Mouse (Mus musculus) left cerebral cortex, postnatal 25 days (tissue): ENCODE data around the gene Sms. TPM values are rescaled to one million over a fixed set of nuclear protein-coding genes. Genes with fewer than 3 reads are reported as not detected.

Source experiments
- DNase-seq, 2 experiments: peaks; one replicate each; pipeline ENCODE4 v3.0.0; 2022; ENCODE audit warnings: low spot score in 2 of 2, mixed read lengths in 1 of 2
- intact Hi-C: fragments of 180-260 bp; cut with DNase I; formaldehyde crosslinking; loops from one replicate; pipeline ENCODE4 v1.15.1; 2025
- total RNA-seq, 2 experiments: library from RNA; stranded (reverse); gene quantifications; 2 replicates each; pipeline ENCODE4 v1.2.3; 2021

Sms gene
- total RNA-seq = 10 to 100 TPM; 65.5 to 78.4 TPM

DNA sequence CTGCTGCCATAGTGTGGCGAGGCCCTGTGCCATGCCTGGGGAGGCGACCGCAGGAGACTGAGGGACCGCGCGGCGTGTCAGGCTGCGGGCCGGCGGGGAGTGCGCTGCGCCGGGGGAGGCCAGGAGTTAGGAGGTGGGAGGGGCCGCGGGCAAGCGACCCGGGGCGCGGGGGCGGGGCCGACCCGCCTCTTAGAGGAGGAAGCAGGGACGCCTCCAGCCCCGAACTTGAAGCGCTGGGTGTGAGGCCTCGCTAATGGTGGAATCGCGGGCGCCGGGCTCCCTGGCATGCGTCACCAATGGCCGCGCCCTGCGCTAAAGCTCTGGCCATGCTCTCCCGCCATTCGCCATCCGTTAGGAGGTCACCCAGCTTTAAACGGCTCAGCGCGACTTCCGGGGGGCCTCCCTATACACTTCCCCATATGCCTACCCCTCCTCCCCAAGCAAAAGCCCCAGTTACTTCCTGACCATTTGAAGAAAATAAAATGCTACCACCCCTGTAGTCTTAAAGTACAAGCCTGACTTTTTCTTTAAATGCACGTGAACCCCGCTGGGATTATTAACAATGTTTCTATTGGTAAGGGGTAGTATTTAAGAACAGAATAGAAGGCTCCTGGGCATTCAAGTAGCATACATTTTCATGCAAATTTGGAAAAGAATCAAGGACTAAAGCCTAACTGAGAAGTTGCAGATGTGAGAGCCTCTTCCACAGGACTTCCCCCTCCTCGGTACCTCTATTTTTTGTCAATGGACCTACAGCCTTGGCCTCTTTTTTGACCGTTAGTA is at the start of gene Sms:
Gene Sms (minus strand): TSS at position 344 of the 783 bp plus-strand sequence.
- peak; percentile 40 to 48 for DNase-seq
- intact Hi-C loops = loop anchor here (2.0 kb wide), 1 partner anchor 107 kb away; the partner anchor contains the start of gene Mbtps2

DNA sequence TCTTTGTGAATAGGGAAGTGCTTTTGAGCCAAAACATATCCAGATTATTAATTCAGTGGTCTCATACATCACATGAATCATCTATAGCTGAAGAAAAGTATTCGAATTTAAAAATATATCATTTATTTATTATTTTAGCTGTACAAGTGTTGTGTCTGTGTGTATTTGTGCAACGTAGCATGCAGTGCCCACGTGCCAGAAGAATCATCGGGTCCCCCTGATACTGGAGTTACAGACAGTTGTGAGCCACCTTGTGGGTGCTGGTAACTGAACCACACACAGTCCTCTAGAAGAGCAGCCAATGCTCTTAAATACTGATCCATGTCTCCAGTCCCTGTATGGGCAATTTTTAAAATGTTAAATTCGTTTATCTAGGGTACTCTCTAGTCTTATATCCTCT is 14.3 kb upstream of the Sms start:
- no peak for DNase-seq
- intact Hi-C loops = no loop called here

DNA sequence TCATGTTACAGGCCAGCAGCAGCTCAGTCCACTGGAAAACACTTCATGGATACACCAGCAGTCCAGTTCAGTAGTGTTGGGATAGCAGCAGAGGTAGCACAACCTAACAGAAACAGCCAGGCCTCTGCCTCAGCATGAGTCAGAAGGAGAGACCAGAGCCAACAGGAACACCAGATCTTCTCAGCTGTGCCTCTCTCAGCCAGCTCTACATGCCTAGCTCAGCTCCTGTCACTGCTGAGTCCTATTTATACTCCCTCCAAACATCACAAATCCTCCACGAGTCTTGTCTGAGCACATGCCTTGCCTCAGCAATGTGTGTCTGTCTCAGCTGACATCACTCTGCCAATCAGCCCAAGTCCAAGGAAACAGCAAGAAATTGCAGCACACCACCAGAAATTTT is 12.4 kb upstream of the Sms start:
- intact Hi-C loops = no loop called here
- DNase-seq = no peak

DNA sequence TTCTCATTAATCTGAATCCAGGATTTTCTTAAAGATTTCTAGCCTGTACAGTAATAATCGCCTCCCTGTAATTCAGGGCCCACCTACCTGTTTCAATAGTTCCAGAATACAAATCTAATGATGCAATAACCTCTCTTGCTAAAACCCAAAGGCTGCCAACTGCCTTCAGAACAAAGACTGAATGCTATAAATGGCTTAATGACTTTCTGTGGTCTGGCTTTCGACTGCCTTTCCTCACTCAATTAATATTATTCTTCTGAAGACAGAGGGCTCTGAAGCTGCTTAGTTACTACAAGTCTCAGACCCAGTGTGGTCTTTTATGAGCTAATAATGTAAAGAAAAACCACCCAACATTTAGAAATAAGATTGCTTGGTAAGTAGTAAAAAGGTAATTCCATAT is 9.8 kb upstream of the Sms start:
- intact Hi-C loops = no loop called here
- DNase-seq = no peak

DNA sequence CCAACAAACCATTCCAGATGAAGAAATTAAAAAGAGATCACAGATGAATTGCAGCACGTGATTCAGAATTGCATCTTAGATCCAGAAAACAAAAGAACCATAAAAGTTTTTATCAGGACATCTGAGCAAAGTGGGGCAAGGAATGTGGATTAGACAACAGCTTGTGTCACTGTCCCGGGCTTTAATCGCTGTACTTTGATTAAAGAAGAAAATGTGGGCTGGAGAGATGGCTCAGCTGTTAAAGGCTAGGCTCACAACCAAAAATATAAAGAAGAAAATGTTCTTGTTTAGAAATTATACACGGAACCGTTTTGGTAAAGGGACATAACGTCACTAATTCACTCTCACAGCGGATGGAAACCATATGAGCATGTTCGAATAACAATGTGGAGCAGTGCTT is 7.9 kb upstream of the Sms start:
- intact Hi-C loops = no loop called here
- DNase-seq = no peak

DNA sequence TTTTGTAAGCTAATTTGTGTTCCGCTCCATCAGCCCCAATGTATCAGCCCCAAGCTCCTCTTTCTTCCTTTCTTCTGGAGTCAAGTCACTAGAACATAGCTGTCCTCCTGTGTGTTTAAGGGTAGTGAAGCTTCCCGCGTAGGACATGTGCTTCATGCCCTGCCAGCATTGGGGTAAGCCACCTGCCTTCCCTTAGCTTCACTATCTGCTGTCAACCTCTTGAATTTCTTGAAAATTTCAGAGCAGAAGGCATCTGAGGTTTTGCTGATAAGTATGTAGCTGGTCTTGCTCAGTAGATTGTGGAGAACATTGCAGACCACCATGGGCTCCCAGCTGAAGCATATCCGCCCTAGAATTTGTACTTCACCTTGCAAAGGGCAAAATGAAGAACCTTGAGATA is 1.1 kb upstream of the Sms start:
- DNase-seq = no peak
- intact Hi-C loops = no loop called here

DNA sequence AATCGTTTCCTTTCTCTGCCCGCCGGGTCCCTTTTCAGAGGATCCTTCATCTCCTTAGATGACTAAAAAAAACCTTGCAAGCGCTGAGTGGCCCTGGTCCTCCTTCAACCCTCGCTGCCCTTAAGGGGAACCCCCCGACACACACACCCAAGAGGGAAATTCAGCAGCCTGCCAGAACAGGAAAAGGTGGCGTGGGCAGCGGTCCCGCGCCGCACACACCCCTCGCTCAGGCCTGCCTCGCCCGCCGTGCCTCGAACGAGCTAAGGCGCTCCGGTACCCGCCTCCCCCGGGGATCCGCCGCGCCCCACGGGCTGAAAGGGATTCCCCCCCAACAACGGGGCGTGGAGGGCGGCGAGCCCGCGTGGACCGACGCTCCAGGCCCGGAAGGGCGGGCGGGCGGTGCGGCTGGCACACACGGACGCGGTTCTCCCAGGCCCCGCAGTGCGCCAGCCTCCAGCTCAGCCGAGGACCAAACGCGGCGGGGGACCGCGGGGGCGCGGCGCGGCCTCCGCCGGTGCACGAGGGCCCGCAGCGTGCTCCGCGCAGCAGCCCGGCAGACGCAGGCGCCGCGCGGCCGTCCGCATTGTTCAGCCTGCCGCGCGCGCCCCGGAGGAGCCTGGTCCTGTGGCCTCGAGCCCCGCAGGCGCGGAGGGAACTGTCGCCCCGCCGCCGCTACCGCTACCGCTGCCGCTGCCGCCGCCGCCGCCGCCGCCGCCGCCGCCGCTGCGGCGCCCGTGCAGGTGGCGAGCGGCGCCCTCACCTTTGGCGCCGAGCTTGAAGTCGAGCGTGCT is 747 bp downstream of the Sms start:
- intact Hi-C loops = loop anchor here (2.0 kb wide), 1 partner anchor 107 kb away; the partner anchor contains the start of gene Mbtps2
- DNase-seq = peak; percentile 18 to 36

DNA sequence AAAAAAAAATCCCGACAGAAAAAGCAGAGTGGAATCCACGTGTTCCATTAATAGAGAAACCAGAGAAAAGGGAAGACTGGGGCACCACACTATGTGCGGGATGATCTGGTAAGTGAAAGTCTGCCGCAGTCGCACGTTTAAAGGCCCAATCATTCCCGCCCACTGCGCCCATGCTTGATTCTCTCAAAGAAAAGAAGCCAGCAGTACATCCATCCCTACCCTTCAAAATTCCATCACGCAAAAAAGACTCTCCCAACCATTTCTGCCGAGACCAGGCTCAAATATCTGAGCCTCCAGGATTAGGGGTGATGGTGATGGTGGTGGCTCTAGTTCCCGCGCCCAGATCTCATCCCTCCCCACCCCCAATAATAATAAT is 1.3 kb downstream of the Sms start:
- peak; percentile 20 to 30 for DNase-seq
- intact Hi-C loops = loop anchor here (2.0 kb wide), 1 partner anchor 108 kb away; the partner anchor contains the start of gene Mbtps2

DNA sequence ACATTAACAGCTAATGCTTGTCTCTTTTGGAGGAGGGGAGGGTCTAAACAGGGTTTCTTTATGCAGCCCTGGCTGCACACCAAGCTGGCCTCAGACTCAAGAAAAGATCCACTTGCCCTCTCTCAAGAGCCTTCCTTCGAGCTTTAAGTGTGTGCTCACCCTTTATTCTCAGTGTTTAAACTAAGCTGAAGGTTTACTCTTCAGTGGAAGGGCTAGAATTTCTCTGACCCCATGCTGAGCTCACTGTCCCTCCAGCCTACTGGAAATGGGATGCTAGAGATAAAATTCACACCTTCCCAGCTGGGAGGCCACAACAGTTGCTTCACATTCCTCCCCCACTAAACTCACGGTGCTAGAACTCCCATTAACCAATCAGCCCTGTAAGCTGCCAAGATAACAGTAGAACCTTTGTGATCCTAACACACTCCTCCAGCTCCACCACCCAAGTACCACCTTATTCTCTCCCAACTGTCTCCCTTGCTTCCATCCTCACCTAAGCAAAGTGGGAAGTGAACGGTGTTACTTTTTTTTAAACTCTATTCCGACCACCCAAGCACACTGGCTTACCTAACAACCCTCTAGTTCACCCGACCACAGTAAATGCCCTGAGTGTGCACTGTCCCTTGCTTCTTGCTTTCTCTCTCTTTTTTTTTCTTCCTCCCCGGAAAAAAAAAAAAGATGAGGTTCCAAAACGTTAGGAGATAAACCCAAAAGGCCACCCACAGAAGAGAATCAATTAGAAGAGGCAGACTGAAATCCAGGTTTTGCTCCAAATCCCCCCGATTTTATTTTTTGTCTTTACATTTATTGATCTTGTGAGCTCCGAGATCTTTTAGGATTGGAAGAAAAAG is 2.0 kb downstream of the Sms start:
- intact Hi-C loops = loop anchor here (2.0 kb wide), 1 partner anchor 109 kb away; the partner anchor contains the start of gene Mbtps2
- no peak for DNase-seq

DNA sequence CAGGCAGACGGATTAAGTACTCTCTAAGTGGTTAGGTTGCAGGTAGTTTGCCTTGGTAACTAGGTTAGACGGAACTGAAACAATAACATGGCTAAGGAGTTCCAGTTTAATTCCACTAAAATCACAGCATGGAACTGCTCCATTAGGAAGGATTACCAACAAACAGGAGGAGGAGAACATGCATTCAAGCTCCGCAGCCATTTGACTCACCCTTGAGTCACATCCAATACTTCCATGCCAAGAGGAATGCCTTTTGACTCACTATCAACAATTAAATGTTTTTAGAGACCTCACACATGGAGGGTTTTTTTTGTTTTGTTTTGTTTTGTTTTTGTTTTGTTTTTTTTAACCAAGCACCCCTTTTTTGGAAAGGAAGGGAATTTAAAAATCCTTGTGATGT is 3.3 kb downstream of the Sms start:
- no peak for DNase-seq
- intact Hi-C loops = no loop called here

DNA sequence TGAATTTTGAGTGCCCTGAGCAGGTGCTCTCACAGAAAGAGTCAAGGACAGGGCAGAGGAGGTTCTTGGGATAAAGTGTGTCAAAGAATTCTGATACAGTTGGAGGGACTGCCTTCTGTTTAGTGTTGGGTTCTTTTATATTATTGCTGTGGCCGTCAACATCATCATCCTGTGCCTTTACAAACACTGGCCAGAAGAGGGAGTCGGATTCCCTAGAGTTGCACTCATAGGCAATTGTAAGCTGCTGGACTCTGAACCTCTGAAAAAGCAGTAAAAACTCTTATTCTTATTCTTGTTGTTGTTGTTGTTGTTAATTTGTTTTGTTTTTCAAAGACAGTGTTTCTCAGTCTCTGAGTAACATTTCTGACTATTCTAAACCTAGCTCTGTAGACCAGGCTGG is 5.3 kb downstream of the Sms start:
- intact Hi-C loops = loop anchor here (1.0 kb wide), 1 partner anchor 158 kb away; no protein-coding TSS in a partner anchor
- DNase-seq = peak in 1 of 2 experiments; percentile 33

DNA sequence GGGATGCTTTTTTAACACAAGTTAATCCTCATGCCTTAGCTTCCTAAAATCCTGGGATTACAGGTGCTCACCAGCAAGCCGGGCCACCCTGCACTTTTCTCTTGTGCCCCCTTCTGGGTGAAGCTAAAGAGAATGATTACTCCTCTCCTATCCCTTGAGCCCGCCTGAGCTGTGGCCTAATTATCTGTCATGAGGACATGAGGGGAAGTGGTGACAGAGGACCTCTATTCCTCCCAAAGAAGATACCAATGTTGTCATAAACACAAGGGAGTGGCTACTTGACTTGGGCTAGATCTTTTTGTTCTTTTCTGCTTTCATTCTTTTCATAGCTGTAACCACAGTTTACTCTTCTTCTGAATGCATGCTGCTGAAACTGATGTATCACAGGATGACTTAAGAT is 9.2 kb downstream of the Sms start:
- intact Hi-C loops = no loop called here
- DNase-seq = no peak

DNA sequence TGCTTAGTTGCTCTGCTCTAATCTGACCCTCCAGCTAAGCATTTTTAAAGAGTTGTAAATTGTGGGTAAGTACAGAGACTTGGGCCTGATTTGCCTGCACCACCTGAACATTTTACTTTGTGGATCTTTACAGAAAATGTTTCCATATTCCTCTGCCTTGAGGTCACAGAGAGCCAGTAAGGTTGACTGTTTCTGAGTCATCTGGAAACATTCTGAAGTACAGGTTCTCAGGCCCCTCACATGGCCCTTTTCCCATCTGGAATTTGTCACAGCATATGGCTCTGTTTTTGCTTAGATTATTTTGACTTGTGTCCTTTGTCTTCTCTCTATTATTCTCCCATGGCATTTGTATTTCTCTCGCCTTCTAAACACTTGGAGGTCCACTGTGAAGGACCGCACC is 10.2 kb downstream of the Sms start:
- no peak for DNase-seq
- intact Hi-C loops = no loop called here

DNA sequence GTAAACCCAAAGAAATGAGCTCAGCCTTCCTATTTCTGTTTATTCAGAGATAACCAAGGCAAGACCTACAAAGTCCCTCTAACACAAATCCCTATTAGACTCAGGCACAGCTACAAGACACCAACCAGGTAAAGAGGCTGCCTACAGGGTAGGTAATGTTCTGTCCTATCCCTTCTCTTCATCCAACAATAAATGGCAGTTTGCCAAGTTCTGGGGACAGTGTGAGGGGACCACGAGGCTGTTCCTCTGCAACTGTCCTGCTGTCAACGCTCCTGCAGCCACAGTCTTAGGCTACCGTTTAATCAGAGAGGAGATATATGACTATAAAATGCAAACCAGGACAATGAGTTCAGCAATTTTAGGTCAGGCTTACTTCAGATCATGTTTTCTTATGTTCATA is 14.8 kb downstream of the Sms start:
- intact Hi-C loops = no loop called here
- DNase-seq = no peak

DNA sequence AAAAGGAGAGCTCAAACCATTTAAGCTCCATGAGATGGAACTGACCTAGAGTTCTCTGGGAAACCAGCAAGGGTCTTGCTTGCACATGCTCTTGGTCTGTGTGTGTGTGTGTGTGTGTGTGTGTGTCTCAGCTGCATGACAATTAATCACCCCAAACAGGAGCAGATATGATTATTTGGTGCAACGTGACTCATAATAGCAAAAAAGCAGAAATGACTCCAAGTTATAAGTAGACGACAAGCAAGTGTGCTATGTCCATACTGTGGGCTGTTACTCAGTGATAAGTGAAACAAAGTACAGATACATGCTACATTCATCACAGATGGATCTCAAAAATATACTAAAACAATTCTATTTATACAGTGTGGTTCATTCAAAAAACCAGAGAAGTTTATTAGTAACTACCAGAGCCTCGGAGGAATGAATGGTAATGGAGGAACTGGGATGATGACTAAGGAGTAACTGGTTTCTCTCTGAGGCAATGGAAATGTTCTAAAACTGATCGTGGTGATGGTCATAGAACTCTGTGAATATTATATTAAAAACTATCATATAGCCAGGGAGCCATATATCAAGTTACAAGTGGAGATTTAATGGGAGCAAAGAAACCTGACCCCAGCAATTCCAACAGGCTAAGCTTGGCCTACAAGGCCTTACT is 15.8 kb downstream of the Sms start:
- no peak for DNase-seq
- intact Hi-C loops = no loop called here

DNA sequence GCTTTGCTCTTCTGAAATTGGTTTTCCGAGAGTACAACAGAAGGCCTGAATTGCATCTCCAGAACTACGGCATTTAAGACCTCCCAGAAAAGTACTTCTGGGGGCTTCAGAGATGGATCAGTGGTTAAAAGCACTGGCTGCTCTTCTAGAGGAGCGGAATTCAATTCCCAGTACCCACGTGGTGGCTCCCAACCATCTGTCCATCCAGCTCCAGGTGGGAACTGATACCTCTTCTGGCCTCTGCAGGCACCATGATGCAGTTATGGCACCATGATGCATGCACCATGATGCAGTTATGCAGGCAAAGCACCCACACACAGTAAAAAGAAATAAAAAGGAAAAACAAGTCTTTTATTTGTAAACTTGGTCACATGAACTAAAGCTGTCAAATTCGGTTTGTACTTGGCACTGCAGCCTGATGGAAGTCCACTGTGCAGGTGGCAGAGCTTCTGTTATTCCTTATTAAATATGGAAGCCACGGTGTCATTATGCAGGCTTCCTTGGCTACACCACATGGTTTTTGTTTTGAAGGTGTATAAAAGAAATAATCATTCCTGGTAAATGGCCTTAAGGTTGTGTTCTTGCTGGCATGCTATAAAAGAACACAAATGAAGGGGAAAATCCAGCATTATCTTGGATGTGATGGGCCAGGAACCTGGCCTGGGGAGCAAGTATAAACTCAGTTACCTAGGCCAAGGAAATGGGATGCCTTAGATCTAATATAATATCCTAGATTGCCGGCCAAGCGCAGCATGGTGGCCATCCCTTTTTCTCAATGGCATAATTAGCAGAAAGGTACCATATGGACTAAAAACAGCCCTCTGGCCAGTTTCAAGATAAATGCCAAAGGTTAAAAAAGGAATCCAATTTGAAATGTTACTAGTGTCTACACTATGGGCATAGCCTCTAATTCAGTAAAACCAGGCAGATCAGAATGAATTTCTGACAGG is 20.1 kb downstream of the Sms start:
- intact Hi-C loops = no loop called here
- no peak for DNase-seq

DNA sequence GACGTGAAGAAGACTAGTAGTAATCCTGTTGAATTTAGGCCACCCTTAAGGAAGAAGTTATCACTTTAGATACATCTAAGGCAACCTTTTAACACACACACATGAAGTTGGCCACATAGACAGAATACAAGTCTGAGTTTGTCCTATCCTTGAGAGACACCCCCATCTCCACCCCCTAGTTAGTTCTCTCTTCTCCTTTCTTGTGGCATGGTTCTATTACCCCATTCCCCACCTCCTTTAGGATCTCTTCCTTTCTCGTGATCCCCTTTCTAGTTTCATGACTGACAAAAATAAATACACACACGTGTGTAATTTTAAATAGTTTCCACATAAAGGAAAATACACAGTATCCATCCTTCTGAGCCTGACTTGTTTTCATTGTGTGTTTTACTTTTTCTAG is 23.3 kb downstream of the Sms start:
- DNase-seq = no peak
- intact Hi-C loops = no loop called here

DNA sequence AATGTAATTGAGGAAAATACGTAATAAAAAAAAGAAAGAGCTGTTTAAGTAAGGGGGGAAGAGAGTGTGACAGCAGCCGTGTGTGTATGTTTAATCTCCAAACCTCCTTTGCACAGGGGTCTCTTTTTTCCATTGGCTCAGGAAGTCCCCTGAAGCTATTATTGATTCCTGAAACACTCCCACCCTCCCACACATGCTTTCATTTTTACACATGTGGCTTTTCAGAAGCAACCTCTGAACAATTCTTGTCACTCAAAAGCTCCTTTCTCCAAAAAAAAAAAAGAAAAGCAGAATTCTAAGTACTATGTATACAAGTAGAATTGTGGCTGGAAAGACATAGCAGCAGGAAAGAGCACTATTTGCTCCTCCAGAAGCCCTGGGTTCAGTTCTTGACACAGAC is 24.0 kb downstream of the Sms start:
- intact Hi-C loops = no loop called here
- no peak for DNase-seq
